ENCODE assay signal across 23 mouse cellular contexts in the genomic region with DNA sequence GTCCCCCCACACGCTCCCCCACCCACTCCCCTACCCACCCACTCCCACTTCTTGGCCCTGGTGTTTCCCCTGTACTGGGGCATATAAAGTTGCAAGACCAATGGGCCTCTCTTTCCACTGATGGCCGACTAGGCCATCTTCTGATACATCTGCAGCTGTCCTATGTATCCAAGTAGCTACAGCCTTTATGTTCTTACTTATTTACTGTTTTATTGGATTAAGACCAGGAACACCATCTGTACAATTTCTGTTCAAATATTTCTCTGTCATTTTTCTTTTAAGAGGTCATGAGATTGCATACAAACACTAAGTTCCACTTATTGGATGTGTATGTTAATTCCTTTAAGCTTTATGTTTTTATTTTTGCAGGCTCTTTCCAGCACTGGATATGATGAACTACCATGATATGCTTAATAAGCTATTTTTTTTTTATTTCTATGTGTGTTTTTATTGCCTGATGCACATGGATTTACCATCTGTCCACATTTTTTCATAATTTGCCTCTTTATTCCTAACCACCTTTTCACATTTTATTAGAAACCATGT.
"Had no signal": no experiment of that assay in that cellular context is flagged by ENCODE, and none has a peak within 500 bp of the region (broad histone marks: within the 10 kb centered on the region; RNA-seq: fewer than 3 reads in every experiment).

No protein-coding gene starts in this region.

- H3K9ac ChIP-seq: heart, embryonic 13.5 days; heart, embryonic 15.5 days; hindbrain, embryonic 13.5 days; hindbrain, embryonic 15.5 days; kidney, embryonic 15.5 days; limb, embryonic 13.5 days; limb, embryonic 15.5 days had no signal

- DNase-seq: gastrocnemius, postnatal 14 days; gastrocnemius, postnatal 36 days; heart, adult 11 months; heart, adult 2 months; heart, postnatal 14 days; heart, postnatal 36 days; kidney, adult 11 months; kidney, adult 2 months; kidney, adult 9 months; kidney, postnatal 14 days; kidney, postnatal 36 days; layer of hippocampus, adult 9-11 months; layer of hippocampus, postnatal 36 days; left cerebral cortex, postnatal 4 days had no signal

- H3K27ac ChIP-seq: heart, adult 2 months; heart, embryonic 13.5 days; heart, embryonic 15.5 days; hindbrain, embryonic 13.5 days; hindbrain, embryonic 15.5 days; hindbrain, postnatal 0 days; kidney, embryonic 15.5 days; limb, embryonic 13.5 days; limb, embryonic 15.5 days had no signal

- H3K4me3 ChIP-seq: heart, adult 2 months; heart, embryonic 13.5 days; heart, embryonic 15.5 days; hindbrain, embryonic 13.5 days; hindbrain, embryonic 15.5 days; kidney, embryonic 15.5 days; limb, embryonic 13.5 days; limb, embryonic 15.5 days had no signal

- H3K4me1 ChIP-seq: heart, embryonic 13.5 days; heart, embryonic 15.5 days; hindbrain, embryonic 13.5 days; hindbrain, embryonic 15.5 days; kidney, embryonic 15.5 days; limb, embryonic 13.5 days; limb, embryonic 15.5 days had no signal

- ATAC-seq: hindbrain, postnatal 0 days had no signal

- H3K27me3 ChIP-seq: heart, embryonic 13.5 days; heart, embryonic 15.5 days; hindbrain, embryonic 13.5 days; hindbrain, embryonic 15.5 days; kidney, embryonic 15.5 days; limb, embryonic 13.5 days; limb, embryonic 15.5 days had no signal

- H3K4me2 ChIP-seq: heart, embryonic 11.5 days; heart, embryonic 13.5 days; heart, embryonic 15.5 days; hindbrain, embryonic 13.5 days; hindbrain, embryonic 15.5 days; kidney, embryonic 15.5 days; limb, embryonic 13.5 days; limb, embryonic 15.5 days had no signal

- H3K36me3 ChIP-seq: heart, embryonic 13.5 days; heart, embryonic 15.5 days; hindbrain, embryonic 13.5 days; hindbrain, embryonic 15.5 days; kidney, embryonic 15.5 days; limb, embryonic 13.5 days; limb, embryonic 15.5 days had no signal

- H3K9me3 ChIP-seq: heart, embryonic 13.5 days; heart, embryonic 15.5 days; hindbrain, embryonic 13.5 days; hindbrain, embryonic 15.5 days; kidney, embryonic 15.5 days; limb, embryonic 13.5 days; limb, embryonic 15.5 days had no signal
